Mouse (Mus musculus) neural tube, embryonic 13.5 days (tissue): ENCODE results near the gene Prr18. TPM values are rescaled to one million over a fixed set of nuclear protein-coding genes. Genes with fewer than 3 reads are reported as not detected.

Experiments used
- ATAC-seq: fragments of 200-750 bp; cut with Nextera tagmentation; 2 replicates; pipeline ENCODE4 v1.8.0; 2017; ENCODE audit warnings: low read depth, mild to moderate bottlenecking, moderate TSS enrichment, moderate library complexity
- H3K27ac ChIP-seq: fragments of 300-500 bp; sonication (generic); replicated peaks from 2 replicates; pipeline ENCODE4 v1.5.1; 2015; ENCODE audit warnings: moderate library complexity, mild to moderate bottlenecking, inconsistent platforms
- H3K27me3 ChIP-seq: fragments of 300-500 bp; sonication (generic); 2 replicates; pipeline ENCODE4 v1.6.1; 2015; ENCODE audit warnings: mild to moderate bottlenecking, inconsistent platforms
- H3K36me3 ChIP-seq: fragments of 300-500 bp; sonication (generic); 2 replicates; pipeline ENCODE4 v1.6.1; 2015; ENCODE audit warnings: mild to moderate bottlenecking, inconsistent platforms
- H3K4me1 ChIP-seq: fragments of 300-500 bp; sonication (generic); replicated peaks from 2 replicates; pipeline ENCODE4 v1.6.1; 2015; ENCODE audit warnings: inconsistent platforms
- H3K4me2 ChIP-seq: fragments of 300-500 bp; sonication (generic); 2 replicates; pipeline ENCODE4 v1.6.1; 2015; ENCODE audit warnings: inconsistent platforms, mild to moderate bottlenecking, moderate library complexity
- H3K4me3 ChIP-seq: fragments of 300-500 bp; sonication (generic); 2 replicates; pipeline ENCODE4 v1.5.1; 2015; ENCODE audit warnings: mild to moderate bottlenecking, inconsistent platforms
- H3K9ac ChIP-seq: fragments of 300-500 bp; sonication (generic); 2 replicates; pipeline ENCODE4 v1.6.1; 2015; ENCODE audit warnings: moderate library complexity, mild to moderate bottlenecking, inconsistent platforms
- H3K9me3 ChIP-seq: fragments of 300-500 bp; sonication (generic); 2 replicates; pipeline ENCODE4 v1.6.1; 2016; ENCODE audit warnings: inconsistent platforms
- WGBS: fragments of 180-500 bp; shearing (Covaris S2); methylation state at CpG from one replicate; pipeline ENCODE4 v1.1.7; 2015; 5-methylcytosine and 5-hydroxymethylcytosine counted together
- polyA plus RNA-seq: library from polyadenylated mRNA; unstranded; fragments of >200 nt; fragmentation: Nextera tagmentation; extraction: Ambion mirVana; gene quantifications from 2 replicates; pipeline ENCODE4 v1.2.1, GENCODE M21; 2015

Prr18 gene
- polyA plus RNA-seq, 1 experiment from 2014 or later, result 9.8 TPM

GRCm38 (mm10) chr17:8369171-8369570 lies 31.9 kb downstream of the Prr18 start:
- Histone ChIP-seq H3K4me1 (peaks cover 71% of the 10 kb centered on the region), H3K36me3 (no peaks in the 10 kb centered on the region), H3K4me3 (no peak overlapping the region), H3K27me3 (no peaks in the 10 kb centered on the region), H3K9ac (no peak overlapping the region), H3K4me2 (peak overlapping the region; percentile 44), H3K9me3 (no peaks in the 10 kb centered on the region), H3K27ac (peak overlapping the region; percentile 99)
- WGBS, result 64% methylated on average over 2 of the region's 2 CpGs
- no peak for ATAC-seq

GRCm38 (mm10) chr17:8370634-8371229 lies 33.5 kb downstream of the Prr18 start:
- Histone ChIP-seq H3K27ac (peak overlapping the region; percentile 96), H3K36me3 (no peaks in the 10 kb centered on the region), H3K9me3 (no peaks in the 10 kb centered on the region), H3K4me2 (peak overlapping the region; percentile 61; the same call in 1 of the 2 replicates), H3K27me3 (no peaks in the 10 kb centered on the region), H3K4me3 (no peak overlapping the region), H3K4me1 (peaks cover 78% of the 10 kb centered on the region), H3K9ac (peak overlapping the region; percentile 74)
- ATAC-seq, result no peak
- WGBS, result 21% methylated on average over 13 of the region's 13 CpGs

DNA sequence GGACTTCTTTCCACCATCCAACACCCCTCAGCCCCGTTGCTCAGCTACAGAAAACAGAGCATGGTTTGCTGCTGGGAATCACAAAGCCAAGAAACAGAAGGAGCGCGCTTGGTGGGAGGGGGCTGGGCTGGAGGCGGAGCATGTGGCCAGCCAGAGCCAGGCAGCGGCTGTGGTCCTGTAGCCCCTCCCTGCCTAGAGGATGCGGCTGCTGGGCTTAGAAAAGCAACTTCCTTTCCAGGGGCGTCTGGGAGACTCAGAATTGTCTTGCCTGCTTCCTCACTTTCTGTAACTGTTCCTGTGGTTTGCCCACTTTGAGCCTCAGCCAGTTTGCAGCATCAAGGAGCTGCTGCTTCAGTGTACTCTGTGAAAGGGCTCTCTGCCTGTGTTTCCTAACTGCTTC lies 34.6 kb downstream of the Prr18 start:
- ATAC-seq, result peak; percentile 81
- Histone ChIP-seq H3K27me3 (no peaks in the 10 kb centered on the region), H3K9me3 (no peaks in the 10 kb centered on the region), H3K4me1 (peaks cover 73% of the 10 kb centered on the region), H3K27ac (peak overlapping the region; percentile 96), H3K4me3 (peak overlapping the region; percentile 35), H3K9ac (peak overlapping the region; percentile 74), H3K4me2 (peak overlapping the region; percentile 61), H3K36me3 (no peaks in the 10 kb centered on the region)
- 0% methylated on average over 7 of the region's 7 CpGs for WGBS

GRCm38 (mm10) chr17:8372286-8373046 lies 35.2 kb downstream of the Prr18 start:
- Histone ChIP-seq H3K9me3 (no peaks in the 10 kb centered on the region), H3K27ac (peak overlapping the region; percentile 96), H3K4me1 (peaks cover 66% of the 10 kb centered on the region), H3K27me3 (no peaks in the 10 kb centered on the region), H3K36me3 (no peaks in the 10 kb centered on the region), H3K4me3 (peak overlapping the region; percentile 35), H3K4me2 (peak overlapping the region; percentile 61), H3K9ac (peak overlapping the region; percentile 74)
- peak; percentile 10; the same call in 1 of the 2 replicates for ATAC-seq
- WGBS, result under 1% methylated on average over 18 of the region's 18 CpGs

DNA sequence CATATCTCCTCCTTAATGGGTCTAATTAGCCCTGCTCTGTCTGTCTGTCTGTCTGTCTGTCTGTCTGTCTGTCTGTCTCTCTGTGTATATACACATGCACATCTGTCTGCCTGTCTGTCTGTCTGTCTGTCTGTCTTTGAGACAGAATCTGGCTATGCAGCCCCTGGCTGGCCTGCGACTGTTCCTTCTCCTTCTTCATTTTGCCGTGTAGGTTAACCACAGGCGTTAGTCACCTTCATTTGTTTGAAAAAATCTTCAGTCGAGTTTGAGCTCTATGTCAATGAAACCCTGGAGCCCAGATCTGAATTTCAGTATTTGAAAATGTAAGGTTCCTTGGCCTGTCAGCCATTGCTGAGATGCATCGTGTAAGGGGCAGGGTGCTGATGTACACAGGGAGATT lies 40.0 kb downstream of the Prr18 start:
- Histone ChIP-seq H3K27ac (no peak overlapping the region), H3K9ac (no peak overlapping the region), H3K4me1 (peaks cover 20% of the 10 kb centered on the region), H3K36me3 (no peaks in the 10 kb centered on the region), H3K9me3 (no peaks in the 10 kb centered on the region), H3K4me2 (no peak overlapping the region), H3K27me3 (no peaks in the 10 kb centered on the region), H3K4me3 (no peak overlapping the region)
- 61% methylated on average over 5 of the region's 5 CpGs for WGBS
- no peak for ATAC-seq

GRCm38 (mm10) chr17:8385441-8385840 lies 48.2 kb downstream of the Prr18 start:
- H3K27ac ChIP-seq, result no peak overlapping the region
- no peak overlapping the region for H3K4me2 ChIP-seq
- H3K4me3 ChIP-seq, result no peak overlapping the region
- 96% methylated on average over 2 of the region's 2 CpGs for WGBS
- H3K9ac ChIP-seq, result no peak overlapping the region
- H3K4me1 ChIP-seq, result peaks cover 18% of the 10 kb centered on the region
- no peak for ATAC-seq
- H3K9me3 ChIP-seq, result no peaks in the 10 kb centered on the region
- H3K36me3 ChIP-seq, result no peaks in the 10 kb centered on the region
- H3K27me3 ChIP-seq, result peaks cover 32% of the 10 kb centered on the region

GRCm38 (mm10) chr17:8388463-8388862 lies 51.2 kb downstream of the Prr18 start:
- H3K27me3 ChIP-seq, result peaks cover 52% of the 10 kb centered on the region
- H3K36me3 ChIP-seq, result no peaks in the 10 kb centered on the region
- peak; percentile 76 for ATAC-seq
- H3K4me3 ChIP-seq, result peak overlapping the region; percentile 36
- H3K27ac ChIP-seq, result no peak overlapping the region
- peaks cover 18% of the 10 kb centered on the region for H3K4me1 ChIP-seq
- 1% methylated on average over 13 of the region's 13 CpGs for WGBS
- peak overlapping the region; percentile 55 for H3K4me2 ChIP-seq
- H3K9me3 ChIP-seq, result no peaks in the 10 kb centered on the region
- peak overlapping the region; percentile 35; the same call in 1 of the 2 replicates for H3K9ac ChIP-seq

- H3K9me3 ChIP-seq, result no peaks in the 10 kb centered on the region
- peaks cover 52% of the 10 kb centered on the region for H3K27me3 ChIP-seq
- H3K4me3 ChIP-seq, result peak overlapping the region; percentile 36
- under 1% methylated on average over 28 of the region's 28 CpGs for WGBS
- no peaks in the 10 kb centered on the region for H3K36me3 ChIP-seq
- peaks cover 18% of the 10 kb centered on the region for H3K4me1 ChIP-seq
- H3K4me2 ChIP-seq, result peak overlapping the region; percentile 55
- ATAC-seq, result peak; percentile 57
- peak overlapping the region; percentile 35 for H3K9ac ChIP-seq
- H3K27ac ChIP-seq, result 0 out of 2 replicates have a peak overlapping the region, but pooled peaks have one; percentile 0
Observed at GRCm38 (mm10) chr17:8388990-8389789, 51.9 kb downstream of the Prr18 start.

- H3K4me3 ChIP-seq, result peak overlapping the region; percentile 36
- ATAC-seq, result no peak
Observed at GRCm38 (mm10) chr17:8389790-8390095, 52.5 kb downstream of the Prr18 start.

GRCm38 (mm10) chr17:8390487-8390886 lies 53.2 kb downstream of the Prr18 start:
- 50% methylated on average over 4 of the region's 4 CpGs for WGBS
- no peaks in the 10 kb centered on the region for H3K36me3 ChIP-seq

More at GRCm38 (mm10) chr17:8389790-8390095, 52.5 kb downstream of the Prr18 start:
- H3K4me1 ChIP-seq, result peaks cover 18% of the 10 kb centered on the region
- no peak overlapping the region for H3K27ac ChIP-seq
- WGBS, result 5% methylated on average over 10 of the region's 10 CpGs
- H3K9ac ChIP-seq, result peak overlapping the region; percentile 35; the same call in 1 of the 2 replicates
- H3K27me3 ChIP-seq, result peaks cover 52% of the 10 kb centered on the region
- no peaks in the 10 kb centered on the region for H3K36me3 ChIP-seq
- no peaks in the 10 kb centered on the region for H3K9me3 ChIP-seq
- peak overlapping the region; percentile 55 for H3K4me2 ChIP-seq

More at GRCm38 (mm10) chr17:8390487-8390886, 53.2 kb downstream of the Prr18 start:
- H3K9me3 ChIP-seq, result no peaks in the 10 kb centered on the region
- no peak overlapping the region for H3K4me2 ChIP-seq
- ATAC-seq, result no peak
- H3K9ac ChIP-seq, result no peak overlapping the region
- H3K27ac ChIP-seq, result no peak overlapping the region
- H3K27me3 ChIP-seq, result peaks cover 52% of the 10 kb centered on the region
- H3K4me1 ChIP-seq, result peaks cover 18% of the 10 kb centered on the region
- no peak overlapping the region for H3K4me3 ChIP-seq
